Mouse (Mus musculus) kidney, embryonic 16.5 days (tissue): ENCODE measurements around the gene Ubxn7. TPM values are rescaled to one million over a fixed set of nuclear protein-coding genes. Genes with fewer than 3 reads are reported as not detected.

Source experiments
- ATAC-seq: fragments of 200-750 bp; cut with Nextera tagmentation; 2 replicates; pipeline ENCODE4 v1.8.0; 2017; ENCODE audit warnings: moderate TSS enrichment; ENCODE audit not compliant: low FRiP score, low TSS enrichment
- H3K27ac ChIP-seq: fragments of 300-500 bp; sonication (generic); 2 replicates; pipeline ENCODE4 v1.5.1; 2014; ENCODE audit warnings: low read length
- H3K27me3 ChIP-seq: fragments of 300-500 bp; sonication (generic); 2 replicates; pipeline ENCODE4 v1.6.1; 2014; ENCODE audit warnings: low read length, control low read depth, mixed read lengths; ENCODE audit not compliant: insufficient read depth
- H3K36me3 ChIP-seq: fragments of 300-500 bp; sonication (generic); 2 replicates; pipeline ENCODE4 v1.6.1; 2014; ENCODE audit warnings: low read length, control low read depth, mixed read lengths; ENCODE audit not compliant: insufficient read depth
- H3K4me1 ChIP-seq: fragments of 300-500 bp; sonication (generic); 2 replicates; pipeline ENCODE4 v1.6.1; 2014; ENCODE audit warnings: low read length, control low read depth, mixed read lengths; ENCODE audit not compliant: insufficient read depth
- H3K4me2 ChIP-seq: fragments of 300-500 bp; sonication (generic); replicated peaks from 2 replicates; pipeline ENCODE4 v1.6.1; 2014; ENCODE audit warnings: low read depth, low read length
- H3K4me3 ChIP-seq: fragments of 300-500 bp; sonication (generic); 2 replicates; pipeline ENCODE4 v1.5.1; 2014; ENCODE audit warnings: mild to moderate bottlenecking, low read length
- H3K9ac ChIP-seq: fragments of 300-500 bp; sonication (generic); replicated peaks from 2 replicates; pipeline ENCODE4 v1.6.1; 2014; ENCODE audit warnings: low read length
- H3K9me3 ChIP-seq: fragments of 300-500 bp; sonication (generic); 2 replicates; pipeline ENCODE4 v1.6.1; 2016; ENCODE audit warnings: low read length, control low read depth
- WGBS: fragments of 180-500 bp; shearing (Covaris S2); extraction: QIAGEN DNeasy Blood & Tissue Kit; methylation state at CpG from one replicate; pipeline ENCODE4 v1.1.7; 2014; 5-methylcytosine and 5-hydroxymethylcytosine counted together
- polyA plus RNA-seq: library from polyadenylated mRNA; unstranded; fragments of >200 nt; fragmentation: Nextera tagmentation; extraction: Ambion mirVana; gene quantifications from 2 replicates; pipeline ENCODE4 v1.2.1, GENCODE M21; 2015

Ubxn7 gene
- polyA plus RNA-seq, 1 experiment from 2014 or later: 23.2 TPM

DNA sequence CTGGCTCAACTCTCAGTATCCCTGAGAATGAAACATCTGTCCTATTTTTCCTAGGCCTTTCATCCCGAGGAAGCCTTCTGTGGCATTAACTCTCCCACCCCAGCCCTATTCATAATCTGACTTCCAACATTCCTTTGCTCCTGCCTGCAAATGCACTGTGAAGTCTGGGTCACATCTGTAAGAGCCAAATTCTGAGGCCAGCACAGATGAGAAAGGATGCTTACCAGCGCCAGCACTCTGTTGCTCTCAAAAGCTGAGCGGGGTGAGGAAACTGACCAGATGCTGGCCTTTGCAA, 64.4 kb downstream of the Ubxn7 start:
- WGBS: 70% methylated on average over 3 of the region's 3 CpGs
- H3K27me3 ChIP-seq: no peaks in the 10 kb centered on the region
- H3K9me3 ChIP-seq: no peaks in the 10 kb centered on the region
- H3K4me2 ChIP-seq: no peak overlapping the region
- ATAC-seq: no peak
- peaks cover 5% of the 10 kb centered on the region; the same call in 1 of the 2 replicates for H3K36me3 ChIP-seq
- no peak overlapping the region for H3K4me3 ChIP-seq
- H3K4me1 ChIP-seq: 0 out of 2 replicates have a peak, but pooled peaks cover 5% of the 10 kb centered on the region
- H3K27ac ChIP-seq: peak overlapping the region; percentile 66; the same call in 1 of the 2 replicates
- no peak overlapping the region for H3K9ac ChIP-seq

DNA sequence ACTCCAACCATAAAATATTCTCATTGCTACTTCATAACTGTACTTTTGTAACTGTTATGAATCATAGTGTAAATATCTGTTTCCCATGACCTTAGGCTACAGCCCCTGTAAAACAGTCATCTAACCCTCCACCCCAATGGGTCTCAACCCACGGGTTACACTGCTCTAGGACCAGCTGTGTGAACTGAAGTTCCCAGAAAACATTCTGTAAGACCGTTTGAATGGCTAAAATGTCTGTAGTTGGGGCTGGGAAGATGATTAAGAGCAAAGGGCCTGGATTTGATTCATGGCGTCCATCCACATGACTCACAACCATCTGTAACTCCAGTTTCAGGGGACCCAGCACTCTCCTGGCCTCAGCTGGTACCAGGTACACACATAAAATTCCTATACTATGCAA, 66.1 kb downstream of the Ubxn7 start:
- H3K4me3 ChIP-seq: no peak overlapping the region
- H3K36me3 ChIP-seq: peaks cover 1% of the 10 kb centered on the region; the same call in 1 of the 2 replicates
- ATAC-seq: no peak
- H3K27ac ChIP-seq: no peak overlapping the region
- H3K9me3 ChIP-seq: no peaks in the 10 kb centered on the region
- 73% methylated on average over 3 of the region's 3 CpGs for WGBS
- H3K9ac ChIP-seq: no peak overlapping the region
- H3K27me3 ChIP-seq: no peaks in the 10 kb centered on the region
- H3K4me1 ChIP-seq: 0 out of 2 replicates have a peak, but pooled peaks cover 5% of the 10 kb centered on the region
- H3K4me2 ChIP-seq: no peak overlapping the region

DNA sequence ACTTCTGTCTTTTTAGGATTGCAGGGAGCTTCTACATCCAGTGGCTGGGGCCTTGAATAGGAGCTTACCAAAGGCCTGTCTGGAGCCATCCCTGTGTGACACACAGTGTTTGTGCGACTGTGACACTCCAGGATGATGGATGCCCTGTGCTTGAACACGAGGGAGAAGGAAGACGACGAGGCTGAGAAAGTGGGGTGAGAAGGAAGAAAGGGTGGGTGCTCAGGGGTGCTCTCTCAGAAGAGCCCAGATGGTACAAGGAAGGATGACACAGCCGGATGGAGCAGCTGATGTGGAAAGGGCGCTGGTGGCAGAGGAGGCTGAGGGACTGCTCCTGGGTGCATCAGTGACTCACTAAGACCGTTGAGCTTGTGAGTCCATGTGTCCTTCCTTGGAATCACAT, 68.2 kb downstream of the Ubxn7 start, which contains the start of gene Tm4sf19:
TSS of gene Tm4sf19 (plus strand) at position 240 of the 400 bp plus-strand sequence.
- no peaks in the 10 kb centered on the region for H3K36me3 ChIP-seq
- WGBS: 77% methylated on average over 7 of the region's 7 CpGs
- H3K9ac ChIP-seq: no peak within 1 kb of the TSS
- no peaks in the 10 kb centered on the region for H3K27me3 ChIP-seq
- H3K4me3 ChIP-seq: no peak within 1 kb of the TSS
- no peak within 1 kb of the TSS for H3K4me2 ChIP-seq
- no peak for ATAC-seq
- H3K4me1 ChIP-seq: 0 out of 2 replicates have a peak, but pooled peaks cover 5% of the 10 kb centered on the region
- no peak within 1 kb of the TSS for H3K27ac ChIP-seq
- no peaks in the 10 kb centered on the region for H3K9me3 ChIP-seq

DNA sequence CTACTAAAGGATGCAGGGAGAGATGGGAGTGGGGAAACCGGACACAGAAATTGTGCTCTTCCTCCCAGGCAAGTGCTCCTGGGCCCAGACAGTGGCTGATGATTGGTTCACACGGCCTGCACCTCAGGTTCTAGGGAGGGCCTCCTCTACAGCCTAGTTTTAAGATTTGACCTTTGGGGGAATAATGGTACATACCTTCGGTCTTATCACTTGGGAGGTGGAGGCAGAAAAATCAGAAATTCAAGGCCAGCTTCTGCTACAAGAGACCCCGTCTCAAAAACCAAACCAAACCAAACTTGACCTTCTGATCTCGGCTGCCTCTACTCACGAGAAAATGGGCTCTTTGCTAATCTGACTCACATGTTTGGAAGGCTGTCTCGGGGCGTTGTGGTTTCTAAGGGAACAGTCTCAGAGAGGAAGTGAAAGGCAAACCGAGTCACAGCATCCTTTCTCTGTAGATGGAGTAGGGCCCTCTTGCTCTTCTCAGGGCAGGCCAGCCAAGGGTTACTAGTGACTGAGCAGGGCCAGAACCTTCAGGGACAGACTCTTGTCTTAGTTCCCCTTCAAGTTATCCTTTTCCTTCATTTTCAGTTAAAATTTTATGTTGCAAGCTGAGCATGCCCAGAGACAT, 69.4 kb downstream of the Ubxn7 start:
- no peak overlapping the region for H3K9ac ChIP-seq
- H3K9me3 ChIP-seq: no peaks in the 10 kb centered on the region
- no peak overlapping the region for H3K4me3 ChIP-seq
- no peaks in the 10 kb centered on the region for H3K36me3 ChIP-seq
- no peak for ATAC-seq
- no peaks in the 10 kb centered on the region for H3K27me3 ChIP-seq
- H3K4me1 ChIP-seq: no peaks in the 10 kb centered on the region
- no peak overlapping the region for H3K4me2 ChIP-seq
- no peak overlapping the region for H3K27ac ChIP-seq
- WGBS: 81% methylated on average over 9 of the region's 9 CpGs

DNA sequence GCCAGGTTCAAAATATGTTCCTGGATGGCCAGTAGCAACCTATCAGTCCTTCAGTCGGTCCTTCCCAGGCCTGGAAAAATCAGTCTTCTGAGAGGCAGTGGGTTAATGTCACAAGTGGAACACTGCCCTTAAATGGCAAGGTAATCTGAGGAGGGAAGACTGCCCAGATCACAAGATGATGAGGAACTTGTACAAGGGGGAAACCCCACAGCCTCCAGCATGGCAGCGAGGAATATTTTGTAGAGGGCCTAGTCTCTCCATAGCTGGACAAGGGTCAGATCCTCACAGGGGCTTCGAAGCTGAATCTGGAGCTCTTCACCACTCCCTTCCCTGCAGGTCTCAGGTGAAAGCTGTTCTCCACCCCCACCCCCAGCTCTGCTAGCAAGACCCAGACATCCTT, 70.8 kb downstream of the Ubxn7 start:
- WGBS: 83% methylated on average over 3 of the region's 3 CpGs
- H3K4me3 ChIP-seq: no peak overlapping the region
- no peaks in the 10 kb centered on the region for H3K9me3 ChIP-seq
- H3K27ac ChIP-seq: no peak overlapping the region
- H3K36me3 ChIP-seq: no peaks in the 10 kb centered on the region
- no peaks in the 10 kb centered on the region for H3K27me3 ChIP-seq
- ATAC-seq: no peak
- H3K4me1 ChIP-seq: no peaks in the 10 kb centered on the region
- H3K4me2 ChIP-seq: no peak overlapping the region
- H3K9ac ChIP-seq: no peak overlapping the region

DNA sequence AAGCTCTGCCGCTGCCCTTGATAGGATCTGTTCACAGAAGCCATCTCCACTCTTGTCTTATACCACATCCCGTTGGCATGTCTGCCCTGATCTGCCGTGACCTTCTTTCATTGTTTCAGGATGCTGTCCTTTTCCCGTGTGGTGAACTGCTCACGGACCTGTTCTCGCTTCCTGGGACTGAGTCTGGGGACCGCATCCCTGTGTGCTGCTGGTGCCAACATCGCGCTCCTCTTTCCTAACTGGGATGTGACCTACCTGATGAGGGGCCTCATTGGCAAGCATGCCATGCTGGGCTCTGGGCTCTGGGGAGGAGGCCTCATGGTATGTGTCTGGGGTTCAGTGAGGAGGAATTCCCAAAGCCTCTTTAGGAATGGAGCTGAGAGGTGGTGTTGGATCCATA, 73.7 kb downstream of the Ubxn7 start:
- H3K36me3 ChIP-seq: no peaks in the 10 kb centered on the region
- H3K4me2 ChIP-seq: no peak overlapping the region
- H3K9me3 ChIP-seq: no peaks in the 10 kb centered on the region
- no peaks in the 10 kb centered on the region for H3K4me1 ChIP-seq
- 92% methylated on average over 9 of the region's 9 CpGs for WGBS
- no peak overlapping the region for H3K4me3 ChIP-seq
- no peak for ATAC-seq
- no peak overlapping the region for H3K9ac ChIP-seq
- H3K27me3 ChIP-seq: no peaks in the 10 kb centered on the region
- no peak overlapping the region for H3K27ac ChIP-seq

DNA sequence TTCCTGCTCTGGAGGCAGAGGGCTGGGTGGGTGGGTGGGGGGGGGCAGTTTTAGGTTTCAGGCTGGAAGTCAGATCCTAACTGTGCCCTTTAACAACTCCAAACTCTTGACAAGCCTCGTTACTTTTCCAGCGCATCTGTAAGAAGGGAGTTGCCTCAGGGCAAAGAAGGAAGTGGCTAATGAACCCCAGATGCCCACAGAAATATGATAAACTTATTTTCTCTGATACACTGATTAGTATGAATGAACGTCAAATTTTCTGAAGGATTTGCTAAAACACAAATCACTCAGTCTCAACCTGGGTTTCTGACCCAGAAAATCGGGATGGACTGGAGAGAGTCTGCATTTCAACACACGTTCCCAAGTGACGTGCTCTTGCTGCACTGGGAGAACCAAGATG, 74.6 kb downstream of the Ubxn7 start:
- Histone ChIP-seq H3K4me1 (no peaks in the 10 kb centered on the region), H3K36me3 (no peaks in the 10 kb centered on the region), H3K4me3 (no peak overlapping the region), H3K9ac (no peak overlapping the region), H3K4me2 (no peak overlapping the region), H3K27me3 (no peaks in the 10 kb centered on the region), H3K27ac (no peak overlapping the region), H3K9me3 (no peaks in the 10 kb centered on the region)
- WGBS: 58% methylated on average over 6 of the region's 6 CpGs
- no peak for ATAC-seq

DNA sequence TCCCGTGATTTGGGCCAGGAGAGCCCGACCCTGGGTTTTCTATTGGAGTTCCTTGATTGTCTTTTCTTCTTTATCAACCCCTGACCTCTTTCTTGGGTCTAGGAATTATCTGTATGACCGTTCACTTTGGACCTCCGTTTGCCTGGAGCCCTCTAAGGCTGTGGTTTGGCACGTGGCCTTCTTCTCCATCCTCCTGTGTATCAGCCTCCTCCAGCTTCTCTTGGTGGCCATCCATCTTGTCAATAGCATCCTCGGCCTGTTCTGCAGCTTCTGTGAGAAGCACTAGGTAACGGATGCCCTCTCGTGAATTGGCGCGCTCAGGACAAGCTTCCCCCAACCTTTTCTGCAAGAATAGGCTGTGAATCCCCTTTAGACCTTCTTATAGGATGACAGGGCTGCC, 75.7 kb downstream of the Ubxn7 start:
- H3K27ac ChIP-seq: no peak overlapping the region
- H3K4me3 ChIP-seq: no peak overlapping the region
- H3K4me2 ChIP-seq: no peak overlapping the region
- WGBS: 82% methylated on average over 10 of the region's 10 CpGs
- H3K27me3 ChIP-seq: no peaks in the 10 kb centered on the region
- H3K36me3 ChIP-seq: no peaks in the 10 kb centered on the region
- no peaks in the 10 kb centered on the region for H3K9me3 ChIP-seq
- no peak for ATAC-seq
- H3K4me1 ChIP-seq: no peaks in the 10 kb centered on the region
- no peak overlapping the region for H3K9ac ChIP-seq

DNA sequence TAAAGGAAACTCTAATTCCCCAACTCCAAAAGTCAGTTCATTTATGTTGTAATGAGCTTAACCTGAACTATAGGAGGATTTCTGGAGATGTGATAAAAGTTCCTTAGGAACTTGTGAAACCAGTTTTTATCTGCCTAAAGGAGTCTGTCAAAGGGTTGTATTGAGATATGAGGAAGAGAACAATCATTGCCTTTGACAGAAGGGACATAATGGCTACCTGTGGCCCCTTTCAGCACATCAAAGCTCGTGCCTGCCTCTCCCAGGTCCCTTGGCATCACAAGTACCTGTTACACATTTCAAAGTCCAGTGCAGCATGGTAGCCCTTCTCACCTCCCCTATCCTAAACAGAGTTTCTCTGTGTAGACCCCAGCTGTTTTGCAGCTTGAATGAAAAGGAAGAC, 85.4 kb downstream of the Ubxn7 start:
- H3K4me1 ChIP-seq: peaks cover 8% of the 10 kb centered on the region; the same call in 1 of the 2 replicates
- WGBS: 60% methylated on average over 1 of the region's 1 CpGs
- H3K9ac ChIP-seq: no peak overlapping the region
- H3K9me3 ChIP-seq: no peaks in the 10 kb centered on the region
- no peaks in the 10 kb centered on the region for H3K27me3 ChIP-seq
- no peak overlapping the region for H3K27ac ChIP-seq
- H3K4me2 ChIP-seq: no peak overlapping the region
- ATAC-seq: no peak
- no peak overlapping the region for H3K4me3 ChIP-seq
- H3K36me3 ChIP-seq: no peaks in the 10 kb centered on the region

DNA sequence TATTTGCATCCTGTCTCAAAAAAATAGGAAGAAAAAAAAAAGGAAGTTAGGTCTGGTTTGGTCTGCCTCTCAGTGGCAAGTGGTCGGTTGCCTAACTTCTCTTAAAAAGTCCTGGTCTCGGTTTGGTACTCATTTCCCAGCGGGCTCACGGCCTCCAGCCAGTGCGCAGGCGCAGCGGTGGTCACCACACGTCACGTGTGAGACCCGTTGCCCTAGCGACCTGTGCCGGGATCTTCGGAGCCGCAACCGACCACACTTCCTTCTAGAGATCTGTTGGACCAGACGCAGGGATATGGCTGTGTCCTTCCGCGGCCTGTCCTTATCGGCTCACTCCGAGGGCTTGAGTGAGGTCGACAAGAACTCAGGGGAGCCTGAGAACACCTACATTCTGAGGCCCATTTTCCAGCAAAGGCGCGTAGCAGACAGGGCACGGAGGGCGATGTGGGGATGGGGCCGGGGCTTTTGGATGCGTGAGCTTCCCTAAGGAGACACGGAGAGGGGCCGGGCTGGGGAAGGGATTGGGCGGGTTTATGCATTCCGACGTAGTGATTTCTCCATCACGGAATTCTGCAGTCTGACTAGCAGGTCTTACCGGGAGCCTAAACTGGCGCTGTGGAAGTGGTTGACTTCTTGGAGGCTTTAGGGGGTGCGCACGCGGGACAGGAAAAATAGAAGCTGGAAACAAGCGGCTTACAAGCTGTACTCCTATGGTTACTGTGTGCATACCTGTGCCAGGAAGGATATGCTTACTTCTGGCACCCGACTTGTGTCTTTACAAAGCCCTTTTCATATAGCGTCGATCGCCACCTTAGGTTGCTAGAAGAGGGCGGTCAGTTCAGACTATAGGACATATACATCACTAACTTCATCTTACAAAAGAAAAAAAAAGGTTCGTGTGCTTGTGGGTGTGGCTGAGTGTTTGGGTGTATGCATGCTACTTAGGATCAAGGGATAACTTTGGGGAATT, 87.7 kb downstream of the Ubxn7 start, which contains the start of gene Tctex1d2:
TSS of gene Tctex1d2 (plus strand) at position 186 of the 967 bp plus-strand sequence.
- H3K9ac ChIP-seq: peak within 1 kb of the TSS; percentile 84
- H3K4me3 ChIP-seq: peak within 1 kb of the TSS; percentile 77
- H3K27me3 ChIP-seq: no peaks in the 10 kb centered on the region
- peak within 1 kb of the TSS; percentile 78 for H3K4me2 ChIP-seq
- ATAC-seq: peak; percentile 96
- 1% methylated on average over 45 of the region's 45 CpGs for WGBS
- H3K27ac ChIP-seq: peak within 1 kb of the TSS; percentile 96
- no peaks in the 10 kb centered on the region for H3K9me3 ChIP-seq
- peaks cover 8% of the 10 kb centered on the region; the same call in 1 of the 2 replicates for H3K4me1 ChIP-seq
- H3K36me3 ChIP-seq: no peaks in the 10 kb centered on the region
